Mouse (Mus musculus) heart, embryonic 14.5 days (tissue): ENCODE measurements around the gene Vps37c. TPM values are rescaled to one million over a fixed set of nuclear protein-coding genes. Genes with fewer than 3 reads are reported as not detected.

Experiments
- ATAC-seq: fragments of 200-750 bp; cut with Nextera tagmentation; 2 replicates; pipeline ENCODE4 v1.8.0; 2017; ENCODE audit warnings: low read depth, moderate TSS enrichment; ENCODE audit not compliant: insufficient number of reproducible peaks, insufficient read depth, low FRiP score
- H3K27ac ChIP-seq, 2 experiments: fragments of 200-500 bp in 1 of 2; fragments of 300-500 bp in 1 of 2; sonication (generic) in 1 of 2; replicated peaks in 1 of 2; 2 replicates each; pipeline ENCODE4 v1.5.1; 2012 to 2014; ENCODE audit warnings: low read depth in 2 of 2, low read length in 2 of 2, control low read depth in 1 of 2, mild to moderate bottlenecking in 1 of 2, mixed read lengths in 1 of 2; ENCODE audit not compliant: control insufficient read depth in 1 of 2, insufficient read depth in 1 of 2
- H3K27me3 ChIP-seq: fragments of 300-500 bp; sonication (generic); 2 replicates; pipeline ENCODE4 v1.6.1; 2014; ENCODE audit warnings: mild to moderate bottlenecking, low read length, control low read depth; ENCODE audit not compliant: control insufficient read depth, insufficient read depth
- H3K36me3 ChIP-seq: fragments of 300-500 bp; sonication (generic); 2 replicates; pipeline ENCODE4 v1.6.1; 2014; ENCODE audit warnings: mild to moderate bottlenecking, control low read depth, low read length, mixed read lengths; ENCODE audit not compliant: control insufficient read depth, insufficient read depth
- H3K4me1 ChIP-seq, 2 experiments: fragments of 200-500 bp in 1 of 2; fragments of 300-500 bp in 1 of 2; sonication (generic) in 1 of 2; 2 replicates each; pipeline ENCODE4 v1.6.1; 2012 to 2014; ENCODE audit warnings: low read length in 2 of 2, control low read depth in 1 of 2, mixed read lengths in 1 of 2; ENCODE audit not compliant: control insufficient read depth in 2 of 2, insufficient read depth in 2 of 2
- H3K4me2 ChIP-seq: fragments of 300-500 bp; sonication (generic); 2 replicates; pipeline ENCODE4 v1.6.1; 2014; ENCODE audit warnings: mild to moderate bottlenecking, low read length
- H3K4me3 ChIP-seq, 2 experiments: fragments of 200-500 bp in 1 of 2; fragments of 300-500 bp in 1 of 2; sonication (generic) in 1 of 2; 2 replicates each; pipeline ENCODE4 v1.5.1; 2012 to 2014; ENCODE audit warnings: low read length in 2 of 2, mild to moderate bottlenecking in 2 of 2, control low read depth in 1 of 2, low read depth in 1 of 2, moderate library complexity in 1 of 2; ENCODE audit not compliant: control insufficient read depth in 1 of 2, insufficient read depth in 1 of 2
- H3K9ac ChIP-seq: fragments of 300-500 bp; sonication (generic); 2 replicates; pipeline ENCODE4 v1.6.1; 2014; ENCODE audit warnings: mild to moderate bottlenecking, low read length
- H3K9me3 ChIP-seq: fragments of 300-500 bp; sonication (generic); 2 replicates; pipeline ENCODE4 v1.6.1; 2016; ENCODE audit warnings: low read length, control low read depth; ENCODE audit not compliant: control insufficient read depth
- WGBS: fragments of 180-500 bp; shearing (Covaris S2); extraction: QIAGEN DNeasy Blood & Tissue Kit; methylation state at CpG from one replicate; pipeline ENCODE4 v1.1.7; 2014; 5-methylcytosine and 5-hydroxymethylcytosine counted together
- polyA plus RNA-seq: library from polyadenylated mRNA; unstranded; fragments of >200 nt; fragmentation: Nextera tagmentation; extraction: Ambion mirVana; gene quantifications from 2 replicates; pipeline ENCODE4 v1.2.1, GENCODE M21; 2014

The Vps37c gene
- polyA plus RNA-seq, 1 experiment from 2014 or later, result 30.0 TPM

- 78% methylated on average over 6 of the region's 6 CpGs for WGBS
- no peak overlapping the region for H3K4me2 ChIP-seq
- no peaks in the 10 kb centered on the region for H3K36me3 ChIP-seq
- no peak for ATAC-seq
- no peak overlapping the region for H3K4me3 ChIP-seq
- H3K4me1 ChIP-seq, result peaks cover 0 to 3% of the 10 kb centered on the region in 2 experiments; a peak in 1 of 4 replicates
- H3K9me3 ChIP-seq, result no peaks in the 10 kb centered on the region
- no peaks in the 10 kb centered on the region for H3K27me3 ChIP-seq
- no peak overlapping the region for H3K27ac ChIP-seq
- H3K9ac ChIP-seq, result no peak overlapping the region
Observed at GRCm38 (mm10) chr19:10750161-10750560, 61.6 kb downstream of the Vps37c start.

- ATAC-seq, result no peak
- Histone ChIP-seq H3K9ac (no peak overlapping the region), H3K4me3 (no peak overlapping the region), H3K27ac (no peak overlapping the region), H3K9me3 (no peaks in the 10 kb centered on the region), H3K4me2 (no peak overlapping the region), H3K27me3 (no peaks in the 10 kb centered on the region), H3K4me1 (peaks cover 0 to 3% of the 10 kb centered on the region in 2 experiments; a peak in 1 of 4 replicates), H3K36me3 (no peaks in the 10 kb centered on the region)
- WGBS, result 75% methylated on average over 1 of the region's 1 CpGs
Observed at GRCm38 (mm10) chr19:10751607-10752006, 63.1 kb downstream of the Vps37c start.

- Histone ChIP-seq H3K27ac (no peak overlapping the region), H3K36me3 (no peaks in the 10 kb centered on the region), H3K9ac (no peak overlapping the region), H3K9me3 (no peaks in the 10 kb centered on the region), H3K4me1 (peaks cover 0 to under 1% of the 10 kb centered on the region in 2 experiments; a peak in 1 of 4 replicates), H3K4me2 (no peak overlapping the region), H3K4me3 (no peak overlapping the region), H3K27me3 (no peaks in the 10 kb centered on the region)
- WGBS, result 78% methylated on average over 6 of the region's 6 CpGs
- ATAC-seq, result no peak
Observed at GRCm38 (mm10) chr19:10752106-10752505, 63.6 kb downstream of the Vps37c start.

GRCm38 (mm10) chr19:10752646-10753045 lies 64.1 kb downstream of the Vps37c start:
- no peaks in the 10 kb centered on the region for H3K36me3 ChIP-seq
- H3K4me3 ChIP-seq, result no peak overlapping the region
- whole genome bisulfite sequencing, result 93% methylated on average over 5 of the region's 5 CpGs
- H3K4me2 ChIP-seq, result no peak overlapping the region
- no peaks in the 10 kb centered on the region for H3K4me1 ChIP-seq
- ATAC-seq, result no peak
- no peaks in the 10 kb centered on the region for H3K27me3 ChIP-seq
- H3K27ac ChIP-seq, result no peak overlapping the region
- no peaks in the 10 kb centered on the region for H3K9me3 ChIP-seq
- H3K9ac ChIP-seq, result no peak overlapping the region

GRCm38 (mm10) chr19:10757125-10757524 lies 68.6 kb downstream of the Vps37c start:
- Histone ChIP-seq H3K27ac (no peak overlapping the region), H3K9me3 (no peaks in the 10 kb centered on the region), H3K36me3 (no peaks in the 10 kb centered on the region), H3K4me1 (peaks cover 15 to 27% of the 10 kb centered on the region in 2 experiments), H3K4me2 (no peak overlapping the region), H3K27me3 (no peaks in the 10 kb centered on the region), H3K4me3 (no peak overlapping the region), H3K9ac (no peak overlapping the region)
- ATAC-seq, result no peak

- peaks cover 15 to 27% of the 10 kb centered on the region in 2 experiments for H3K4me1 ChIP-seq
- WGBS, result 88% methylated on average over 2 of the region's 2 CpGs
Observed at GRCm38 (mm10) chr19:10757526-10757925, 69.0 kb downstream of the Vps37c start.

DNA sequence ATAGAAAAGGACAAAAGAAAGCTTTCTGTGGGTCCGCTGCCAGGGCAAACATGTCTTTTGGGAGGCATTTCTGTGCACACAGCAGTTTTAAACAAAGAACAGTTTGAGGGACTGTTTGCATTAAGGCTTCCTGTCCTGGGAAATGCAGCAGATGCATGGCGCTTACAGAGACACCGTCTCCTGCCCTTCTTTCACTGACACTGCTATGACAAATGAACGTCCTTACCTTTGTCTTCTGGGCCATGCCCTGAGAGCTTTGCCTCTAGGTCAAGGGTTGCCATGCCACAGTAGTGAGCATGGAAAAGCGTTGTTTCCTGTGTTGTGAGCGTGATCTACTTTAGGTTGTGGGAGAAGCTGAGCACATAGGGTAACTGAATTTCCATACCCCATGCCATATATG lies 70.2 kb downstream of the Vps37c start:
- Histone ChIP-seq H3K27me3 (no peaks in the 10 kb centered on the region), H3K27ac (no peak overlapping the region), H3K36me3 (no peaks in the 10 kb centered on the region), H3K9me3 (no peaks in the 10 kb centered on the region), H3K4me2 (no peak overlapping the region), H3K9ac (no peak overlapping the region), H3K4me1 (peaks cover 15 to 27% of the 10 kb centered on the region in 2 experiments), H3K4me3 (no peak overlapping the region)
- ATAC-seq, result no peak
- WGBS, result 73% methylated on average over 6 of the region's 6 CpGs

More at GRCm38 (mm10) chr19:10757526-10757925, 69.0 kb downstream of the Vps37c start:
- Histone ChIP-seq H3K36me3 (no peaks in the 10 kb centered on the region), H3K9ac (no peak overlapping the region), H3K4me3 (no peak overlapping the region), H3K27ac (no peak overlapping the region), H3K27me3 (no peaks in the 10 kb centered on the region), H3K4me2 (no peak overlapping the region), H3K9me3 (no peaks in the 10 kb centered on the region)
- no peak for ATAC-seq

GRCm38 (mm10) chr19:10759525-10759924 lies 71.0 kb downstream of the Vps37c start:
- ATAC-seq, result no peak
- peak overlapping the region; percentile 84 to 85; a peak in 3 of 4 replicates for H3K27ac ChIP-seq
- no peaks in the 10 kb centered on the region for H3K9me3 ChIP-seq
- H3K4me3 ChIP-seq, result no peak overlapping the region
- H3K9ac ChIP-seq, result no peak overlapping the region
- peak overlapping the region; percentile 34; the same call in 1 of the 2 replicates for H3K4me2 ChIP-seq
- H3K4me1 ChIP-seq, result peaks cover 15 to 27% of the 10 kb centered on the region in 2 experiments
- no peaks in the 10 kb centered on the region for H3K27me3 ChIP-seq
- H3K36me3 ChIP-seq, result no peaks in the 10 kb centered on the region
